Mouse (Mus musculus) heart, embryonic 16.5 days (tissue): ENCODE measurements at regions not wholly inside any gene's neighbourhood (a gene's known extent, or its start where the extent isn't known, plus 50 kb on each side); places are given as distances from the start of the nearest gene placed in this dataset.

Experiments
- ATAC-seq: fragments of 200-750 bp; cut with Nextera tagmentation; replicated peaks from 2 replicates; pipeline ENCODE4 v1.8.0; 2017; ENCODE audit warnings: moderate number of reproducible peaks; ENCODE audit not compliant: insufficient read depth, low FRiP score; ENCODE audit errors: extremely low read depth
- H3K27ac ChIP-seq: fragments of 300-500 bp; sonication (generic); 2 replicates; pipeline ENCODE4 v1.5.1; 2014; ENCODE audit warnings: mild to moderate bottlenecking, low read length, control low read depth, moderate library complexity
- H3K27me3 ChIP-seq: fragments of 300-500 bp; sonication (generic); 2 replicates; pipeline ENCODE4 v1.6.1; 2014; ENCODE audit warnings: low read length, mixed read lengths; ENCODE audit not compliant: control insufficient read depth, insufficient read depth
- H3K36me3 ChIP-seq: fragments of 300-500 bp; sonication (generic); 2 replicates; pipeline ENCODE4 v1.6.1; 2014; ENCODE audit not compliant: control insufficient read depth, insufficient read depth
- H3K4me1 ChIP-seq: fragments of 300-500 bp; sonication (generic); 2 replicates; pipeline ENCODE4 v1.6.1; 2014; ENCODE audit warnings: low read length, mixed read lengths; ENCODE audit not compliant: control insufficient read depth, insufficient read depth
- H3K4me2 ChIP-seq: fragments of 300-500 bp; sonication (generic); 2 replicates; pipeline ENCODE4 v1.6.1; 2014; ENCODE audit warnings: low read depth, mild to moderate bottlenecking, control low read depth, low read length
- H3K4me3 ChIP-seq: fragments of 300-500 bp; sonication (generic); 2 replicates; pipeline ENCODE4 v1.5.1; 2014; ENCODE audit warnings: mild to moderate bottlenecking, control low read depth, low read length
- H3K9ac ChIP-seq: fragments of 300-500 bp; sonication (generic); 2 replicates; pipeline ENCODE4 v1.6.1; 2014; ENCODE audit warnings: low read length, control low read depth
- H3K9me3 ChIP-seq: fragments of 300-500 bp; sonication (generic); replicated peaks from 2 replicates; pipeline ENCODE4 v1.6.1; 2016; ENCODE audit warnings: low read length; ENCODE audit not compliant: control insufficient read depth
- WGBS: fragments of 180-500 bp; shearing (Covaris S2); extraction: QIAGEN DNeasy Blood & Tissue Kit; methylation state at CpG from one replicate; pipeline ENCODE4 v1.1.7; 2014; 5-methylcytosine and 5-hydroxymethylcytosine counted together

DNA sequence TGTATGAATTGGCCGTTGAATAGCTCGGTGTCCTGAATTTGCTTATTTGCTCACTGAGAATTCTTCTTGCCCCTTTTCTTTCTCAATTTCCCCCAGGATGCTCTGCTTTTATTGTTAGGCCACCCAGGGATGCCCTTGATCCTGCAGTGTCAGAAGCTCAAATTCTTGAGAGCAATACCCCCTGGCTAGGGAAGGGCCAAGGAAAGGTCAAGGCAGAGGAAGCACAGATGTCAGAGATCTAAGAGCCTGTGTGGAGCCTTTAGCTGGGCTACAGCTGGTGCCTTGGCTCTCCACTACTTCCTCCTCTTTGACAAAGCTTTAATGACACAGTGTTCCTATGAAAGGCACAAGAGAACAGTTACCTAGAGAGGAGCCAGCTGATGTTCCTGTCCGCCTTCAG, 141.2 kb downstream of the Tmsb4x start:
- ATAC-seq = no peak
- Histone ChIP-seq H3K4me3 (no peak overlapping the region), H3K36me3 (no peaks in the 10 kb centered on the region), H3K4me1 (no peaks in the 10 kb centered on the region), H3K9ac (no peak overlapping the region), H3K27ac (no peak overlapping the region), H3K9me3 (no peaks in the 10 kb centered on the region), H3K4me2 (no peak overlapping the region), H3K27me3 (peaks cover 5% of the 10 kb centered on the region; the same call in 1 of the 2 replicates)
- 76% methylated on average over 3 of the region's 3 CpGs for WGBS

DNA sequence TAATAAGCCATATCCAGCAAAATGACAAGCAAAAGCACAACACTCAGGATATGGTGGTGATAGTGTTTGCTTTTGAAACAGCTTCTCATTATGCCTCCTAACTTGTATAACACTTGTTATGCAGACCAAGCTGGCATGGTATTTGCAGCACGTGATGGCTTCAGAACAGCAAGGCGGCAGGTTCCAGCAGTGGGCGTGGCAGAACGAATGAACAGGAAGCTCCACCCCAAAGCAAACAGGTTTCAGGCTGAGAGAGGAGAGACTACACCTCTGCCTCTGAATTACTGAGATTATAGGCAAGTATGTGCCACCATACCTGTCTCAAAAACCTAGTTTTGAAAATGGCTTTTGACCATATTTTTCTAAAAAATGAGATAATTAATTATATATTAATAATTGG, 145.2 kb downstream of the Tmsb4x start:
- no peak for ATAC-seq
- 36% methylated on average over 4 of the region's 4 CpGs for WGBS
- Histone ChIP-seq H3K36me3 (no peaks in the 10 kb centered on the region), H3K9ac (no peak overlapping the region), H3K9me3 (no peaks in the 10 kb centered on the region), H3K4me1 (no peaks in the 10 kb centered on the region), H3K4me2 (no peak overlapping the region), H3K4me3 (no peak overlapping the region), H3K27ac (no peak overlapping the region), H3K27me3 (0 out of 2 replicates have a peak, but pooled peaks cover 2% of the 10 kb centered on the region)

DNA sequence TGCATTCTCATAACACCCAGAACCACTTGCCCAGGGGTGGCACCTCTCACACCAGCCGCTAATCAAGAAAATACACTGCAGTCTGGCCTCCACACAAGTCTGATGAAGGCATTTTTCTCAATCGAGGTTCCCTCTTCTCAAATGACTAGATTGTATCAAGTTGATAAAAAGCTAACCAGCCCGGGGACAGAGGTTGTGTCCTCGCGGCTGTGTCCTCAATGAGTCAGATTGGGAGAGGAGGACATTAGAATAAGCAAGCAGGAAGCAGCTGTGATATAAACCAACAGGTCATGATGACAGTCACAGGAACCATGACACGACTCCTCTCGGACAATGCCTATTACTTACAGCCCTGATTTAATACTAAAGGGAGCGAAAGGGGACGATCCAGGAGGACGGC, 156.7 kb downstream of the Tmsb4x start:
- no peak overlapping the region for H3K4me2 ChIP-seq
- no peak overlapping the region for H3K27ac ChIP-seq
- no peak overlapping the region for H3K9ac ChIP-seq
- H3K27me3 ChIP-seq = no peaks in the 10 kb centered on the region
- H3K4me3 ChIP-seq = no peak overlapping the region
- H3K36me3 ChIP-seq = no peaks in the 10 kb centered on the region
- H3K4me1 ChIP-seq = no peaks in the 10 kb centered on the region
- 71% methylated on average over 10 of the region's 10 CpGs for WGBS
- no peaks in the 10 kb centered on the region for H3K9me3 ChIP-seq
- ATAC-seq = no peak

DNA sequence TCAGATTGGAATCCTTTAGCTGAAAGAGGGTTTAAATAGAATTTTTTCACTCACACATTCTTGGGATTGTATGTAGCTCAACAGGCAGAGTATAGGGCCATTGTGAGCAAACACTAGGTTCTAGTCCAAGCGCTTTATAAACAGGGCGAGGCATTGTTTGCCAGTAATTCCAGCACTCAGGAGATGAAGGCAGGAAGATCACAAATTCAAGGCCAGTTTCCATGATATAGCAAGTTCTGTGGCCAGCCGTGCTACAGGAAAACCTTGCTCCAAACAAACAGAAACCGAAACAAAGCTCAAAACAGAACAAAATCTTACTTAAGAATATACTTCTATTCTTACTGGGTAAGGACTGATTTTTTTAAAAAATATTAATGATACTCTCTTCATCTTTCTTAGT, 159.0 kb downstream of the Tmsb4x start:
- Histone ChIP-seq H3K9ac (no peak overlapping the region), H3K36me3 (no peaks in the 10 kb centered on the region), H3K4me2 (no peak overlapping the region), H3K4me1 (no peaks in the 10 kb centered on the region), H3K9me3 (no peaks in the 10 kb centered on the region), H3K27me3 (no peaks in the 10 kb centered on the region), H3K27ac (peak overlapping the region; percentile 55), H3K4me3 (no peak overlapping the region)
- 74% methylated on average over 4 of the region's 4 CpGs for WGBS
- no peak for ATAC-seq

DNA sequence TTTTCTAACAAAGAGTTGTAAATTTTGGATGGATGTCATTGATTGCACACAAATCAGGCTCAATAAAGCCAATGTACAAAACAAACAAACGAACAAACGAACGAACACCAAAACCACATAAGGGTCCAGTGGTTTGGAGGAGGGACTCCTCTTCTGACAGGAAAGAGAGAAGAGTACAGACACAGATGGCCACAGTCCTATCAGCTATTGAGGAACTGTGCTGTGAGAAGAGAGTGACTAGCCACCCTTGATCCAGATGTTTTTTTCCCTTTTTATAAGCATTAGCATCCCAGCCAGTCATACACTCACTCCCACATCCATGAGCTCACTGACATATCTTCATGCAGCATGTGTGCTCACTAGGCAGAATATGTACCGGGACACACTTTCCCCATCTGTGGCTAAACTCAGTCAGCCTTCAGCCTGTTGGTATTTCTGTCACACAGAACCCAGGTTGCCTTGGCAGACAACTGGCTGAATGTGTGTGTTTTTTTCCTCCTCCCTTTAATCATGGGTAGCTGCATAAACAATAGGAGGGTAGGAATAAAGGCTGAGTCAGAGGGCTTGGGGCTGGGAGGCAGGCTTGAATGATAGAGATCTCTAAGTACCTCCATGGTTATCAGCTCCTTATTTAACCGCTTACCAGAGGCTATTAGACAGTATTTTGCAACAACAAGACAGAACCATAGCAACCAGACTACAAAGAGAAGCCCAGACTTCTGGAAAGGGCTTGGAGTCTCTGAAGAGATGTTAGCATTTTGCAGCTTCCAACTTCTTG, 159.7 kb downstream of the Tmsb4x start:
- Histone ChIP-seq H3K9ac (no peak overlapping the region), H3K36me3 (no peaks in the 10 kb centered on the region), H3K4me3 (no peak overlapping the region), H3K4me2 (no peak overlapping the region), H3K27me3 (no peaks in the 10 kb centered on the region), H3K27ac (peak overlapping the region; percentile 55), H3K9me3 (no peaks in the 10 kb centered on the region), H3K4me1 (no peaks in the 10 kb centered on the region)
- no peak for ATAC-seq
- 57% methylated on average over 5 of the region's 5 CpGs for WGBS

DNA sequence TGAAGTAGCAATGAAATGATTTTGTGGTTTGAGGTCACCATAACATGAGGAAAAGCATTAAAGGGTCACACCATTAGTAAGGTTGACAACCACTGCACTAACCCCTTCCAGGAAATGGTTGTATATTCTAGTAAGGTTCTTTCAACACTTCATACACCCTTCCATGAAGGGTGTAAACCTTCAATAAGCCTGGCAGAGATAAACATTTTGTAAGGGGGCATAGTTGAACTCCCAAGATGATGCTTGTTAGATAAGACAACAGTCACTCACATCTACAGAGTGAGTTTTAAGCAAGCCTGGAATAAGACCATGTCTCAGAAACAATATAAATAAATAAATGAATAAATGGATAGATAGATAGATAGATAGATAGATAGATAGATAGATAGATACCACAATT, 171.1 kb downstream of the Tmsb4x start:
- peaks cover under 1% of the 10 kb centered on the region; the same call in 1 of the 2 replicates for H3K9me3 ChIP-seq
- H3K36me3 ChIP-seq = no peaks in the 10 kb centered on the region
- no peaks in the 10 kb centered on the region for H3K27me3 ChIP-seq
- H3K27ac ChIP-seq = no peak overlapping the region
- peaks cover under 1% of the 10 kb centered on the region; the same call in 1 of the 2 replicates for H3K4me1 ChIP-seq
- H3K4me2 ChIP-seq = no peak overlapping the region
- H3K9ac ChIP-seq = no peak overlapping the region
- no peak overlapping the region for H3K4me3 ChIP-seq
- ATAC-seq = no peak

DNA sequence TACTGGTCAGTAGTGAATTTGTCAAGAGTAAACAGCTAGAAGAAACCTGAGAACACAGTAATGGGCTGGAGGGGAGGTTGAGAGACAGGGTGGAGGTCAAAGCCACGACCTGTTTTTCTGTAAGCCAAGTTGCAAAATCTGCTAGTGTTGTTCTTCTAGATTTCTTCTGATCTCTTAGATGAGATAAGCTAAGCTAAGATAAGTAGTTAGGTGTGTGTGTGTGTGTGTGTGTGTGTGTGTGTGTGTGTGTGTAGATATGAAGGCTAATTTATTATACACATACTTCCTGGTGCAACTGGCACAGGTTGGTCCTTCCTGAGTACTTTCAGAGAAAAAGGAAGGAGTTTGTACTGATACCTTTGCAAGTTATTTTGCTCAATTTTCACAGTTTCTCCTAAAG, 172.8 kb downstream of the Tmsb4x start:
- 48% methylated on average over 1 of the region's 1 CpGs for WGBS
- Histone ChIP-seq H3K4me3 (no peak overlapping the region), H3K4me1 (peaks cover 4% of the 10 kb centered on the region; the same call in 1 of the 2 replicates), H3K36me3 (no peaks in the 10 kb centered on the region), H3K4me2 (no peak overlapping the region), H3K9ac (no peak overlapping the region), H3K27me3 (no peaks in the 10 kb centered on the region), H3K27ac (no peak overlapping the region), H3K9me3 (no peaks in the 10 kb centered on the region)
- no peak for ATAC-seq

DNA sequence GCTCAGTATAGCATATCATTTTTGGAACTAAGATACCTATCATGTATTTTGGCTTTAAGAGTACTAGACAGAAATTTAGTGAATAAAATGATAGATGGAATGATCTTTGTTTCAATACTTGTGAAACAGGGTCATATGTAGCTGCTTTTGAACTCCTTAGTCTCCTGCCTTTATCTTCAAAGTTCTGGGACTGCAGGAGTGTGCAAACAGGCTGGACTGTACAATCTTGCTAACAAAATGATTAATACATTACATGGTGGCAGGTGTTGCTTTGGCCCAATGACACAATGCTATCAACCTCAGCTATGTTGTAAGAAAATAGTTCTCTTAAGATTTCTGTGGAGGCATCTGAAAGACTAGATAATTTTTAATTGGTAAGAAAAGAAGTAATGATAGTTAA, 173.5 kb downstream of the Tmsb4x start:
- H3K27ac ChIP-seq = no peak overlapping the region
- H3K4me2 ChIP-seq = no peak overlapping the region
- no peaks in the 10 kb centered on the region for H3K9me3 ChIP-seq
- no peaks in the 10 kb centered on the region for H3K27me3 ChIP-seq
- H3K36me3 ChIP-seq = no peaks in the 10 kb centered on the region
- no peak overlapping the region for H3K4me3 ChIP-seq
- no peak for ATAC-seq
- H3K9ac ChIP-seq = no peak overlapping the region
- peaks cover 4% of the 10 kb centered on the region; the same call in 1 of the 2 replicates for H3K4me1 ChIP-seq

DNA sequence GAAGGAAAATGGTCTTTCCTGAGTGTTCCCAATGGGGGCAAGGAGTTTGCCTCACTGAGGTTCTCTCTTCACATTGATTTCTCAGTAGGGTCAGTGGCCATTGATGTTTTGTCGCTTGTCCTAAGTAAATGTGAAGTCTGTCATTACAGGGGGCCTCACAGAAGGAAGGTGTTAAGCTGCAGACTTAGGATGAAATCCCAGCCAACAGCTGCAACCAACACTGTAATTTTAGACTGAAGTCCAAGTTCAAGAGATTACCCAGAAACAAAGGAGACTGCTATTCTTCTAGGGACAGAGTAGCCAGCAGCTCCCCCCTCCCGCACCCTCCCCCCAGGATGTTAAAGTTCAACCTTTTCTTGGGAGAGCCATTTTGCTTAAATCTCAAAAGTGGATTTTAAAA, 176.0 kb downstream of the Tmsb4x start:
- Histone ChIP-seq H3K4me1 (peaks cover 4% of the 10 kb centered on the region; the same call in 1 of the 2 replicates), H3K4me3 (no peak overlapping the region)

More for the DNA sequence above, 176.0 kb downstream of the Tmsb4x start:
- H3K9me3 ChIP-seq = no peaks in the 10 kb centered on the region
- H3K27me3 ChIP-seq = no peaks in the 10 kb centered on the region
- 70% methylated on average over 2 of the region's 2 CpGs for WGBS
- H3K4me2 ChIP-seq = no peak overlapping the region
- no peak overlapping the region for H3K9ac ChIP-seq
- ATAC-seq = no peak
- H3K27ac ChIP-seq = peak overlapping the region; percentile 68
- H3K36me3 ChIP-seq = no peaks in the 10 kb centered on the region
